In the genomic region with DNA sequence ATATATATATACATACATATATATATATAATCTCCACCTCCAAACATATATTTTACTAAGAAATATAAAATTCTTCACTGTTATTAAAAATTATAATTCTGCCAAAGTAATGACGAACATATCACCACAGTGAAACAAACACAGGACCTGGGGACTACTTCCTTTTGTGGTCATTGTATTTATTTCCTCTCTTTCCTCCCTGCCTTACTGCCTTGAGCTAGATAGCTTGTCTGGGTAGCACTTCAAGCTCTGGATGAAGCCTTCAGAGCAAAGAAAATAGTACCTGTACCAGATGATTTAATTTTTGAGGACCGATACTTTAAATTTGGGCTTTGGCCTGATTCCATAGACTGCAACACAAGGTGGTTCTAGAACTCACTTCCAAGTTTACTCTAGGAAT, we compare ENCODE assay signal across 29 mouse cellular contexts.
"Had no signal": no experiment of that assay in that cellular context is flagged by ENCODE, and none has a peak within 500 bp of the region (broad histone marks: within the 10 kb centered on the region; RNA-seq: fewer than 3 reads in every experiment).

No protein-coding gene starts in this region.

- H3K4me3 ChIP-seq: embryonic facial prominence, embryonic 10.5 days; embryonic facial prominence, embryonic 12.5 days; embryonic facial prominence, embryonic 13.5 days; embryonic facial prominence, embryonic 15.5 days; erythroblast, embryonic 14.5 days; forebrain, embryonic 10.5 days; forebrain, embryonic 12.5 days; forebrain, embryonic 13.5 days; forebrain, embryonic 15.5 days; gastrocnemius, adult 2 months; heart, adult 2 months had no signal

- H3K4me1 ChIP-seq: embryonic facial prominence, embryonic 12.5 days; embryonic facial prominence, embryonic 13.5 days; embryonic facial prominence, embryonic 15.5 days; forebrain, embryonic 10.5 days; forebrain, embryonic 12.5 days; forebrain, embryonic 13.5 days; forebrain, embryonic 15.5 days had no signal

- DNase-seq: cerebellum, adult 2 months; cerebellum, adult 8-10 months; cerebellum, adult 9-10 months; cerebellum, adult 9-11 months; cerebellum, postnatal 10 days; cerebellum, postnatal 14 days; cerebellum, postnatal 25 days; cerebellum, postnatal 36 days; embryo, embryonic 11 days; forebrain, postnatal 0 days; gastrocnemius, adult 2 months; gastrocnemius, postnatal 10 days; gastrocnemius, postnatal 14 days; gastrocnemius, postnatal 25 days; gastrocnemius, postnatal 36 days; heart, adult 11 months; heart, adult 18-20 months; heart, adult 2 months had no signal

- ATAC-seq: forebrain, embryonic 13.5 days; forebrain, embryonic 14.5 days; forebrain, embryonic 15.5 days; forebrain, embryonic 16.5 days; forebrain, postnatal 0 days had no signal

- H3K27me3 ChIP-seq: embryonic facial prominence, embryonic 12.5 days; embryonic facial prominence, embryonic 13.5 days; embryonic facial prominence, embryonic 15.5 days; forebrain, embryonic 12.5 days; forebrain, embryonic 13.5 days; forebrain, embryonic 15.5 days had no signal

- H3K36me3 ChIP-seq: embryonic facial prominence, embryonic 10.5 days; embryonic facial prominence, embryonic 12.5 days; embryonic facial prominence, embryonic 13.5 days; embryonic facial prominence, embryonic 15.5 days; forebrain, embryonic 10.5 days; forebrain, embryonic 12.5 days; forebrain, embryonic 15.5 days had no signal

- H3K27ac ChIP-seq: embryonic facial prominence, embryonic 10.5 days; embryonic facial prominence, embryonic 12.5 days; embryonic facial prominence, embryonic 13.5 days; embryonic facial prominence, embryonic 15.5 days; forebrain, embryonic 10.5 days; forebrain, embryonic 12.5 days; forebrain, embryonic 13.5 days; forebrain, embryonic 15.5 days; gastrocnemius, adult 2 months; heart, adult 2 months had no signal
